Mouse (Mus musculus) heart, postnatal 36 days (tissue): ENCODE results near the gene Syt16. TPM values are rescaled to one million over a fixed set of nuclear protein-coding genes. Genes with fewer than 3 reads are reported as not detected.

Experiments
- DNase-seq, 2 experiments: peaks; one replicate each; pipeline ENCODE4 v3.0.0; 2021 to 2022
- intact Hi-C: fragments of 180-260 bp; cut with DNase I; formaldehyde crosslinking; loops from one replicate; pipeline ENCODE4 v1.15.1; 2025
- total RNA-seq, 2 experiments: library from RNA; stranded (reverse); gene quantifications; 2 replicates each; pipeline ENCODE4 v1.2.3; 2021

Syt16 gene
- not detected for total RNA-seq

DNA sequence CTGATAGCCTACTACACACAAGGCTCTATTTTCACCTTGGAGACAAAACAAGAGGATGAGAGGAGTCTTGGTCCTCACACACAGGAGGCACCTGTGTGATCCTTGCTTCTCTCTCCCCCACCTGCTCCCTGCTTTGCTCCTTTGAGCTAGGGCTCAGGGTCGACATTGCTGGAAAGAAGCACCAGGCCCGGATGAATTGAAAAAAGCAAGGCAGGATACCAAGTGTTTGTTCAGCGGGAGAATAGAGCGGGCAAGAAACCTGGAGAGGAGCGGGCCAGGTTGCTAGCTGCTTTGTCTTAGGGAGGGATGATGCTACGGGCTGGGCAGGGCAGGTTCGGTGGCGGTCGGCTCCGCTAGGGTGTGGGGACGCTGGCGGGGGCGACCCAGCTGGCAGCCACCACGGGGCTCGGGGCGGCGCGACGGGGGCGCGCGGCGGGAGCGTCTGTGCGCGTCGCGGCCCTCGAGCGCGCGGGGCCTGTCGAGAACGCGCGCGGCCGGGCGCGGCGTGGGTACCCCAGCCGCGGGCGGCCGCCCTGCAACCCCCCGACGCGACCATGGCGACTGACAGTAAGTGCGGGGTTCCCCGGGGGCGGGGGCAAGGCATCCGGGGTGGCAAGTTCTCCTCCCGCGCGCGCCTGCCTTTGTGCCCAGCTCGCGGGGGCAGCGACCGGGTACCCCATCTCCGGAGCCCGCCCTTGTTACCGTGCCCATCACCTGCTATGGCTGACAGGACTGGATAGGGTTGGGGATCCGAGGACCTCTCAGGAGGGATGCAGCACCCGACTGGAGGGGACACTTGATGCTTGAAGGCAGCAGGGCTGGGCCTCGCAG is at the start of gene Syt16:
Gene Syt16 (plus strand): TSS at position 365 of the 831 bp plus-strand sequence.
- no peak for DNase-seq
- intact Hi-C loops, result no loop called here

DNA sequence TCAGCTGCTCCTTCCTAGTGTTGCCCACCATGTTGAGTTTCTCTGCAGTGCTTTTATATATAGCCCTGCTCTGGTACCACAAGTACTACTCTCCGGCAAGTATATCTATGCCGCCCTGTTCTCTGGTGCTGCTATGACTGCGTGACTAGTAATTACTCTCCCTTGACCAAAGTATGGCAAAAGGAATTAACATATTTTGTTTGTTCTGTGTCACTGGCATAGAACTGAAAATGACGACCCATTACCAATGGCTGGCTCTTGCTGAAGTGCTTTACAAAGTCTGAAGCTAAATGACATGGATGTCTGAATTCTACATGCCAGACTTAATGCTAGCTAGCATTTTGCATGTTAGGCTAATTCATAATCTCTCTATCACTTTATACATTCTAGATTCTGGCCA is 49.0 kb upstream of the Syt16 start:
- intact Hi-C loops, result no loop called here
- no peak for DNase-seq

DNA sequence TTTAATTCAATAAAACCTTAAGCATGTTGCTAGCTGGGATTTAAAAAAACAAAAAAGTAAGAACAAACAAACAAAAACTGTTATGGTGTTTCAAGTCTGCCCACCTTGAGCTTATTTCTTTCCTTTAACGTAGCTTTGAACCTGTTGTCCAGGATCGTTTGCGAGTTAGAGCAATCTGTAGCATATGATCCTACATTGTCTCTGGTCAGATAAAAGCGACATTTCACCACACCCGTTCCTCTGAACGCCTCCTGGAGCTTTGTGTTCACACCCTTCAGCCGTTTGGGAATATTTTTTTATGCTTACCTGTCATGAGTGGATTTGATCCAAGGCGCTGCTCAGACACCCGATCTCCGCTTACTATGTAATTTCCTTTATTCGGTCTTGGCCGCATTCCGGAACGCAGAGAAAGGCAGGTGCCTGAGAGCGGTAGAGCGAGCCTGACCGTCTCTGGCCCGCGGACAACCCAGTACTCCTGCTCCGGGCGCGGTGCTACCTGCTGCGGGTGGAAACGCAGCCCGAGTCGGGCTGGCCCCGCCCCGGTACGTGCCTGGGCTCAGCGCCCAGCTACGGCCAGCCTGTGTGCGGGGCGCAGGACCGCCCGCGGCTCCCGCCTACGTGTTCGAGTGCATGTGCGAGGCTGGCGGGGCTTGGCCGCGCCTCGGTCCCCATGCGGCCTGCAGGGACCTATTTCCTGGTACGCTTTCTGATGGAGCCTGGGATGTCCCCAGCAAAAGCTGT is 48.0 kb upstream of the Syt16 start:
- DNase-seq, result peak; percentile 48 to 50
- intact Hi-C loops, result loop anchor here (5.0 kb wide), 1 partner anchor 37 kb away; no protein-coding TSS in a partner anchor

DNA sequence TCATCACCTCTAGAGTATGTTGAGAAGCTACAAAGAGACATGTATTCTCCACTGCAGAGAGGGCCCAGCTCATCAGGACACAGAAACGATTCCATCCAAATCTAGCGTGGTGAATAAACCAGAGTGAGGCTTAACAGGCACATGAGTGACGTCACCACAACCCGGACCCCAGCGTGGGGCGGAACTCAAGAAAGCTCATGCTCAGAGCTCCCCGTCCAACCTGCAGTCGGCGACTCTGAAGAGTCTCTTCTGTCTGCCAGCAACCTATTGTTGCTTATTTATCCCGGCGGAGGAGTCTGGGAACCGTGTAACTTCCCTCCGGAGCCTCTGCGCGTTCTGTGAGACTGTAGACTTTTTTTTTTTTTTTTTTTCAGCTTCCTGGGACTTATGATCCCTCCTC is 44.6 kb upstream of the Syt16 start:
- peak in 1 of 2 experiments; percentile 27 for DNase-seq
- intact Hi-C loops, result loop anchor here (5.0 kb wide), 1 partner anchor 41 kb away; no protein-coding TSS in a partner anchor

DNA sequence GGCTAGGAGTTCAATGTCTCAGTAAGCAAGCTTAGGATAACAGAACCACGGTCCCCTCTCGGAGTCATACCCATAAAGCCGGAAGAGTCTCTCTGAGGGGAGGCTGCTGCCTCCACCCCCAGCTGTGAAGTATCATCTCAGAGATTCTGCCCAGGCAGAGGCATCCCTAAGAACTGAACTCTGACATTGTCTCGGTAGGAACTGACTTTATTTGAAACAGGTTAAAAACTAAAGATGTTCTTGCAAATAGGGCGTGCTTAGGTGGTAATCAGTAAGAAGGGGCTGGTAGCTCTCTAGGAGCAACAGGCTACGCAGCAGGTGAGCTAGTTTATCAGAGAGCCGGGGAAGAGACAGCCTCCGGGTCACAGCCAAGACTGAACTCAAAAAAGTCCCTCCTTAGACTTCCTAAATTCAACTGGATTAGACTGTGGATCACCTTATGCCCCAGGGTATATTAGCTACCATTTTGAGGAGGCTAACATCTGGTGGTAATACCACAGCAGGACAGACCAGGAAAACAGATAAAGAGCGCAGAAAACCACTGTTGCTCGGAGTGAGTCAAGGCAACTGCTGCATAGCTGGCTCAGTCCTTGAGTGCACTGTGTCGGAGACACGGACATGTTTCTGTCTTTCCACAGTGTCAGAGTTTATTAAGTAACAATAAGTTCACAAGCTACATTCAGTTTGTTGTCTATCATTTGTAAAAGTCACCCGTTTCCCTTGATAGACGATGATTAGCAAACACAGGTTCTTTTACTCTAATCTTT is 43.9 kb upstream of the Syt16 start:
- intact Hi-C loops, result loop anchor here (5.0 kb wide), 1 partner anchor 41 kb away; no protein-coding TSS in a partner anchor
- no peak for DNase-seq

DNA sequence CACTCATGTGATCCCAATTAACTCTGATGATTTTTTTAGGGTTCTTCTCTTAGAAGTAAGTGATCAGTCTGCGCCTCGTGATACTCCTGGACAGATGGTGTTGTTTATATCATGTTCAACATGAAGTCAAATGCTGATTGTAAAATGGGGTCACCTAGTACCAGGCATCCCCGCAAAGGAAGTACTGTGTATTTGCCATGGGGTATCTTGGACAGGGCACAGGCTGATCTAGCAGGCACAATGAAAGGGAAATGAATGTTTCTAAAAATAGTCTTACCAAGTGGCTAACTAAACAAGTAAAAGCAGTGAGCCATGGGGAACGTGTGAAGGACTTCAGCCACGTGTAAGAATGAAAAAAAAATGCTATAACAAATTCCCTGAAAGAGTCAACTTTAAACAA is 42.7 kb upstream of the Syt16 start:
- intact Hi-C loops, result loop anchor here (5.0 kb wide), 1 partner anchor 42 kb away; no protein-coding TSS in a partner anchor
- DNase-seq, result no peak

DNA sequence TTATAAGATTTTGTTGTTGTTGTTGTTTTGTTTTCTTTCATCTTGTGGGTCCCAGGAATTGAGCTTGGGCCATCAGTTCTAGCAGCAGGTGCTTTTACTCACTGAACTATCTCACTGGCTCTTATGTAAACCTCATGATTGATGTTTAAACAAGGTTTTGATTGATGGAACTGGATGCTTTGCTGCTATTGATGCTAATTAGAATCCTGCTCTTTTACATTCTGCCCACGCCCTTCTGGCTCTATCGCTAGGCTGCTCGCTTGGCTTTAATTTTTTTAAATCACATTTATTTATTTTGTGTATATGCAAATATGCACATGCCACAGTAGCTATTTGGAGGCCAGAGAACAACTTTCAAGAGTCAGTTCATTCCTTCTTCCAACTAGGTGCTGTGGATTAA is 39.8 kb upstream of the Syt16 start:
- no peak for DNase-seq
- intact Hi-C loops, result no loop called here

DNA sequence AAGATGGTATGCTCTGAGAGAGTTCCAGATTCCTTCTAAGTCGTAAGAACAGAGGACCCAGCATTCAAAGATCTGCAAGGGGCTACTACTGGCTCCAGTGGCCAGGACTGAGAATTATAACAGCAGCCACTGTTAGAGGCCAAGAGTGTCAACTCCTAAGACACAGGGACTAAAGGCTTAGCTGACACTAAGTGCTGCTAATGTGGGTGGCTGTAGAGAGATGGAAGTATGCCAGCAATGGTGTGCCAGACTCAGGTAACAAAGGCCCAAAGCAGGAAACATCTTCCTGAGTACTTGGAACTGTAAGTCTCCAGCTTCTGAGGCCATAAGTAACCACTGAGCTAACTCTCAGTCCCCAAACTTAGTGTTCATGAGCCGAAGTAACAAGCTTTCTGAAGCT is 38.6 kb upstream of the Syt16 start:
- intact Hi-C loops, result no loop called here
- DNase-seq, result no peak

DNA sequence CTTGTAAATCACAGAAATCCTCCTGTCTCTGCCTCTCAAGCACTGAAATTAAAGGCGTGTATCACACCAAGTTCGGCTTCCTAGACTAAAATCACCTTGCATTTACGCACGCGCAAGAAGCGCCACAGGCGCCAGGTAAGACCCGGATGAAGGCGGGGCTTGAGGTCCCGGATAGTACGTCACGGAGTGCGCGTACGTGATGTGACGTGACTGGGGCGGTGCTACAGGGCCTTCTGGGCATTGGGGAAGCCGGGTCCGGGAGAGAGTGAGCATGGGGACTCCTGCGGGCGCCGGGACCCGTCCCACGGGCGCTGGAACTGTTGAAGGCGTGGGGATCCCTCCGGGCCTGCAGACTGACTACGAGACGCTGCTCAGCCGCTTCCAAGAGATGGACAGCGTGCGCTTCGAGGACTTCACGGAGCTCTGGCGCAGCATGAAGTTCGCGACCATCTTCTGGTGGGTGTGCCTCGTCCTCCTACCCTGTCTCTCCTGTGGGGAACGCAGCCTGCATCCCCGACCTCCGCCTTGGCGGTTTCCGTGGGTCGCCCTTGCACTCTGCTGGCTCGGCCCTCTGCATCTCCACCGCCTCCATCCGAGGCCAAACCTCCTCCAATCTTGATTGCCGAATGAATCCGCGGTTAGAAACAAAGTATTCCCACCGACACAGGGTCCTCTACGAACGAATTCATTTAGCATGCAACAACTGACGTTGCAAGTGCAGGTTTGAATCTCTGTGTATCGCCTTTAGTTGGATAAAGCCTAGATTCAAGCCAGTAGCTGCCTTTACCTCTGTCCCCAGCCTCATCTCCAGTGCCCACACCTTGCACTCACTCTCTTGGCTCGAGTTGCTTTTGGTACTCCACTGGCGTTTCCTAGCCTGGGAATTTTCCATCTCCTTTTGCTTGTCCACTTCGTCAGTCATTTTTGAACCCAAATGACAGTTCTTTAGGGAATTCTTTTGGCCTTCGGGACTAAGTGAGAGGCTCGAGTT is 32.9 kb upstream of the Syt16 start, which contains the start of gene Snapc1:
Gene Snapc1 (plus strand): TSS at position 191 of the 991 bp plus-strand sequence.
- intact Hi-C loops, result no loop called here
- peak; percentile 96 to 97 for DNase-seq

DNA sequence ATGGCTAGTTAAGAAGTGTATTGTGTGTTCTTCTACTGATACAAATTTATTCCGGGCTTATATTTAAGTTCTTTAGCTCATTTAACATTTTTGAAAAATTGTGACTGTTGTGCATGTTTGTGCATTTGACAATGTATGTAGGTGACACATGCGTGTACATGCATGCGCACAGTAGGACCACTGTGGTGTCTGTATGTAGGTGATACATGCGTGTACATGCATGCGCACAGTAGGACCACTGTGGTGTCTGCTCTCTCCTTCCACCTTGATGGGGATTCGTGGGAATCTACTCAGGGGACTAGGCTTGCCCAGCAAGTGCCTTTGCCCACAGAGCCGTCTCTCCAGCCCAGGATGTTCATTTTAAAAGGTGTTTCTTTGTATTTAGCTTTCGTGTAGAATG is 28.3 kb upstream of the Syt16 start:
- intact Hi-C loops, result no loop called here
- DNase-seq, result no peak

DNA sequence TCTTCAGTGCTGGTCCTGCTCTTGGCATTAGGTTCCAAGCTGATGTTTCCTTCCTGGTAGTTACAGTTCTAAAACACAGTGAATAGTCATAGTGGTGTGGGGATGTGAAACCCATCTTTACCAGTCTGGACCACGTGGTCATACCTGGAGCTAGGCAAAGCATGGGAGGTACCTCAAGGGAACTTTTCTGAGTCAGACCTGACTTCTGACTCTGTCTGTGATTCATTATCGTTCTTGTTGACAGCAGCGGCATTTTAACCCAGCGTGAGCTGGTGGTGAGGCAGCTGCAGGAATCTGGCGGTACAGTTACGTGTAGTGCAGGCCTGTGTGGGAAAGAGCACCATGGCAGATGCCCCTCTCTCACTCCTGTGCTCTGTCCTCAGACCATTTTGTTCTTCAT is 22.9 kb upstream of the Syt16 start:
- no peak for DNase-seq
- intact Hi-C loops, result no loop called here

DNA sequence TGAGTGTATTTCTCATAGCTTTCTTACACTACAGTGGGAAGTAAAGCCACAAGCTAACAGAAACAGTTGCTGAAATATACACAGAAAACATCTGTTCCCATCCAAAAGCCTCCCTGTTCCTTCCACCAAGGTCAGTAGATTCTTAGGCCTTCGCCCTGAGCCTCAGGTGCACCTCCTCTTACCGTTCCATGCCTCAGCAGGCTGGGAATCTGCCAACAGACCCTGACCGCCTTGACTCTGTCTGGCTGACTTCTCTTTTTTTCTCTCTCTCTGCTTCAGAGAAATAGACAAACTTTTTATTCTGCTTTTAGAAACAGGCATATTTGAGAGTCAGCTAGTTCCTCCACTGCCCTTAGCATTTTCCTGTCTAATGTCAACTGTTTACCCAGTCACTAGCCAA is 19.3 kb upstream of the Syt16 start:
- DNase-seq, result no peak
- intact Hi-C loops, result no loop called here

DNA sequence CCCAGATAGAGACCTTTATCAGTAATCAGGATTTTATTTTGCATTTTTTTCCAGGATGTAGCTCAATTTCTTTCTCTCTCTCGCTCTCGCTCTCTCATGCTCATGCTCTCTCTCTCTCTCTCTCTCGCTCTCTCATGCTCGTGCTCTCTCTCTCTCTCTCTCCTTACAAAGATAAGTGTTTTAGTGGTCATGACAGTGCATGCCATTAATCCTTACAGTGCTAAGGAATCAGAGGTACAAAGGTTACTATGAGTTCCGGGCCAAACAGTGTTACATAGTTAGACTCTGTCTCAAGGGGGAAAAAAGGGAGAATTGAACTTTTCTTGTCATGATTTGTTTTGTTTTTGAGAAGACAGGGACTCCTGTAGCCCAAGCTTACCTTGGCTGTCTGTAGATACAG is 17.8 kb upstream of the Syt16 start:
- intact Hi-C loops, result loop anchor here (5.0 to 10.0 kb wide), 2 partner anchors 47 to 275 kb away; no protein-coding TSS in a partner anchor
- no peak for DNase-seq

DNA sequence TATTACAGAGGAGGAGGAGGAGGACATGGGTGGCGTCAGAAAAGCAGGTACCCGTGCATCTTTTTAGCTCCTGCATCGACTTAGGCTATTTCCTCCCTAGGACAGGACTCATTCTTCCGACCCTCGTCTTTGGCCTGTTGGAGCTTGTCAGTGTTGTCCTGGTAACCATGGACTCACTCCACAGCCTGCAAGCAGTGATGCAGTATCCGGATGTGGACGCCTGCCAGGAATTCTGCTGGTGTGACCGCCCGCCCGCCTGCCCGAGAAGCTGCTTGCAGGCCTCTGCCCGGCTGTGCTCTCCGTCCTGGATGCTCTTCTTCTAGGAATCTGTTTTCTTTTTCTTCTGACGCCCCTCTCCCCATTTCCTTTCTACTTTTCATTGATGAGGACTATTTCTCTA is 14.9 kb upstream of the Syt16 start:
- intact Hi-C loops, result loop anchor here (5.0 to 10.0 kb wide), 2 partner anchors 50 to 278 kb away; no protein-coding TSS in a partner anchor
- DNase-seq, result peak; percentile 55 to 68

DNA sequence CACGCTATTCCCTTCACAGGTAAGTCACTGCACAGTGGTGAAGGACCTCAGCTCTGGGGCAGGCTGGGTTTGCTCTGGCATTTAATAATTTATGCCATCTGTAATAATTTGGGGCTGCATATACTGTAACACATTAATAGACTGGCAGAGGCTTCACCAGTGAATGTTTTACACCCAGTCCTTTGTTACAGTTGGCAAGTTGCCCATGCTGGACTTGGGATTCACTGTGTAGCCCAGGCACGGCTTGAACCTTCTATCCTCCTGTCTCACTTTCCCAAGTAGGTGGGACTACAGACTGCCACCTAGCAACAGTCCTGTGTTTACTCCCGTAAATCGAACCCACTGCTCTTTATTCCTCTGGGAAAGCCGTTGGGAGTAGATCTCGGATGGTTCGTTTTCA is 11.2 kb upstream of the Syt16 start:
- no peak for DNase-seq
- intact Hi-C loops, result loop anchor here (10.0 kb wide), 1 partner anchor 281 kb away; no protein-coding TSS in a partner anchor

DNA sequence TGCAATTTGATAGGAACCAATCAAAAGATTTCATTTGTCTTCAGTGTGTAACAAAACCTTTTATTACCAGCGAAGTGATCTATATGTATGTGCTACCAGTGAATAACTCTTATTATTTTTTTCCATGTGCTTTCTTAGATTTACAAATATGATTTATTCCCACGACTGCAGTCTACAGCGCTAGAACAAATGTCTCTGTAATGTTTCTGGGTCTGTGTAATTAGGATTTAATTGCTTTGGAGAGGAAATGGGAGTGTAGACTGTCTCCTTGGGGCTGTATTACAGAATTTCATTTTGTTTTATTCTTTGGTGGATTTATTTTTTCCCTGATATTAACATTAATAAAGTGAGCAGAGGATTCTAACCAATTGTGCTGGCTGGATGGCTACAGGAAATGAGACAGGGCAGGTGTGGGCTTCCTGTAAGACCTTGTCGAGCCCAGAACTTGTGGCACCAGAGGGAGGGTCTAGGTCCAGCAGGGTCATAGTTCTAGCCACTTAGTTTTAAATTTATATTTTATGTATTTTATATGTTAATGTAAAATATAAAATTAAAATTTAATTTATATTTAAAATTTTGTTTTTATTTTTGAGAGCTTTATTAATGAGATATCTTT is 9.0 kb upstream of the Syt16 start:
- DNase-seq, result no peak
- intact Hi-C loops, result loop anchor here (10.0 kb wide), 1 partner anchor 284 kb away; no protein-coding TSS in a partner anchor

DNA sequence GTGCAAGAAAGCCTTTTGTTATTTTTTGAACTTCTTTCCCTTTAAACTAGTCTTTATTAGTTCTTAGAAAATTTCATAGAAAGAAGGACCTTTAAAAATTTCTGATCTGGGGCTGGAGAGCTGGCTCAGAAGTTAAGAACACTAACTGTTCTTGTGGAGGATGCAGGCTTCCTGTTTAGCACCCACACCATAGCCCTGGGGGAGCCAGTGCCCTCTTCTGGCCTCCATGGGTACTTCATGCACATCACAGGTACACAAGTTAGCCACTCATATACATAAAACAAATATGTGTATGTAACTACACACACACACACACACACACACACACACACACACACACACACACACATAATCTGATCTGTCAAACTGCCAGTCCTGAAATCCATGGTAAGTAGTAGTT is 7.9 kb upstream of the Syt16 start:
- peak; percentile 49 to 65 for DNase-seq
- intact Hi-C loops, result loop anchor here (10.0 kb wide), 1 partner anchor 285 kb away; no protein-coding TSS in a partner anchor

DNA sequence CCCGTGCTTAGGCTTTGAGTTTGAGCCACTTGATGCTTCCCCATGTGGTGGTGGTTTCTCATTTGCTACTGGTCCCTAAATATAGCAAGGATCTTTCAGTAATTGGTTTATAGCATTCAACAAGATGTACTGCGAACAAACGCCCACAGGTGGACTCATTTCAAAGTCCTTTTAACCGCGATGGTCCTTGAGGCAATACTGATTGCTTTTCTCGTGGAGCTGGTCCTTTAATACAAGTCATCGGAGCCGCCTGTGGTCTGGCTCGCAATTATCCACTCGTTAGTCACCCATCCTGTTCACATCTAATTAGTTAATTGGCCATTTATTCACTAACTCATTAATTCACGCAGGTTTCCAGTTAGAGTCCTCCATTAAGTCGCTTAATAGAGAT is 560 bp upstream of the Syt16 start:
- DNase-seq, result no peak
- intact Hi-C loops, result no loop called here

DNA sequence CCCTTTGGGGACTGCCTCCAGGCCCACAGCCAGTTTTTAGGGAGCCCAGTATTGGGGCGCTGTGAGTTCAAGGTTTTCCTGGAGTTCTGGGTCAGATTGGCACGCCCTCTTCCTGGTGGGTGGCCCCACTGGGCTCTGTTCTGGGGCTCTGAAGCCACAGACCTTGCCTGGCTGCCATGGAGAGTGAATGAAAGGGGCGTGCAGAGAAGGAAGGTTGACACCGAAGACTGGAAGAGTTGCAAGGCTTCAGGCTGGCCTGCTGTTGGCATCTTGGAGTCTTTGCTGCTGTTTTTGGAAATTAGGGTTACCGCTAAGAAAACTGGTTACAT is 631 bp downstream of the Syt16 start:
- no peak for DNase-seq
- intact Hi-C loops, result no loop called here
